Mouse (Mus musculus) forebrain, postnatal 0 days (tissue): ENCODE measurements at regions not wholly inside any gene's neighbourhood (a gene's known extent, or its start where the extent isn't known, plus 50 kb on each side); places are given as distances from the start of the nearest gene placed in this dataset.

ENCODE experiments used
- ATAC-seq: fragments of 200-750 bp; cut with Nextera tagmentation; 2 replicates; pipeline ENCODE4 v1.8.0; 2017; ENCODE audit warnings: mild to moderate bottlenecking, moderate library complexity
- DNase-seq: peaks from one replicate; pipeline ENCODE4 v3.0.0-alpha.2; 2015
- H3K27ac ChIP-seq: fragments of 300-500 bp; sonication (generic); 2 replicates; pipeline ENCODE4 v1.5.1; 2014; ENCODE audit warnings: low read depth, mild to moderate bottlenecking, antibody characterized with exemption, low read length, moderate library complexity, mixed read lengths
- H3K27me3 ChIP-seq: fragments of 300-500 bp; sonication (generic); 2 replicates; pipeline ENCODE4 v1.6.1; 2014; ENCODE audit warnings: mild to moderate bottlenecking, low read length, mixed read lengths; ENCODE audit not compliant: insufficient read depth
- H3K36me3 ChIP-seq: fragments of 300-500 bp; sonication (generic); 2 replicates; pipeline ENCODE4 v1.6.1; 2014; ENCODE audit warnings: mild to moderate bottlenecking, moderate library complexity; ENCODE audit not compliant: insufficient read depth
- H3K4me1 ChIP-seq: fragments of 300-500 bp; sonication (generic); 2 replicates; pipeline ENCODE4 v1.6.1; 2014; ENCODE audit warnings: antibody characterized with exemption; ENCODE audit not compliant: insufficient read depth
- H3K4me2 ChIP-seq: fragments of 300-500 bp; sonication (generic); 2 replicates; pipeline ENCODE4 v1.6.1; 2014; ENCODE audit warnings: low read depth, mild to moderate bottlenecking, moderate library complexity
- H3K4me3 ChIP-seq: fragments of 300-500 bp; sonication (generic); 2 replicates; pipeline ENCODE4 v1.5.1; 2014; ENCODE audit warnings: low read depth, low read length, mixed read lengths
- H3K9ac ChIP-seq: fragments of 300-500 bp; sonication (generic); 2 replicates; pipeline ENCODE4 v1.6.1; 2014; ENCODE audit warnings: mild to moderate bottlenecking
- H3K9me3 ChIP-seq: fragments of 300-500 bp; sonication (generic); 2 replicates; pipeline ENCODE4 v1.6.1; 2016; ENCODE audit warnings: low read length
- CTCF ChIP-seq: sonication (generic); IDR thresholded peaks from 2 replicates; pipeline ENCODE4 v1.5.1; 2016; ENCODE audit warnings: antibody characterized with exemption, control low read depth, low read depth
- WGBS: fragments of 180-500 bp; shearing (Covaris S2); extraction: QIAGEN DNeasy Blood & Tissue Kit; methylation state at CpG from one replicate; pipeline ENCODE4 v1.1.7; 2014; 5-methylcytosine and 5-hydroxymethylcytosine counted together

DNA sequence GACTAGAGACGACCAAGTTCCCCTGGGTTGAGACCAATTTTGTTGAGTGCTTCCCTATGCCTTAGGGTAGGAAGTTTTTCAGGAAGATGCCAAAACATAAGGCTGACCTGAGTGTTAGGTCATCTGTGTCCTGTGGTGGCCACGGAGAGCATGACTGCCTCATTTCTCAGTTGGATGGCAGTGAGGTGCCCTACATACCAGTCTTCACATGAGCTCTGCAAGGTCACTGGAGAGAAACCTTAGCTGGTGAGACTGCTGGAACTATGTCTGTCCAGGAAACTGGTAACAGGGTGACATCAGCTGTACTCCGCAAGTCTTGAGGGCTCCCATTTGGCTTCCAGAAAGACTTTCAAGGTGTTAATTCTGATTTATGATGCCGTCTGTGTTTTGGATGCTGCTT, 167.9 kb upstream of the Tent5a start:
- DNase-seq (no peak), ATAC-seq (no peak)
- Histone ChIP-seq H3K9ac (no peak overlapping the region), H3K4me1 (no peaks in the 10 kb centered on the region), H3K36me3 (no peaks in the 10 kb centered on the region), H3K4me2 (no peak overlapping the region), H3K27me3 (no peaks in the 10 kb centered on the region), H3K4me3 (no peak overlapping the region), H3K9me3 (no peaks in the 10 kb centered on the region), H3K27ac (no peak overlapping the region)
- no peak for TF ChIP-seq CTCF
- 86% methylated on average over 4 of the region's 4 CpGs for WGBS

- no peaks in the 10 kb centered on the region for H3K9me3 ChIP-seq
- H3K27me3 ChIP-seq: no peaks in the 10 kb centered on the region
- TF ChIP-seq CTCF: no peak
- H3K4me1 ChIP-seq: no peaks in the 10 kb centered on the region
- no peaks in the 10 kb centered on the region for H3K36me3 ChIP-seq
- WGBS: 92% methylated on average over 4 of the region's 4 CpGs
- DNase-seq (no peak), ATAC-seq (no peak)
- H3K27ac ChIP-seq: no peak overlapping the region
- no peak overlapping the region for H3K4me3 ChIP-seq
- H3K4me2 ChIP-seq: no peak overlapping the region
- H3K9ac ChIP-seq: no peak overlapping the region
Observed at GRCm38 (mm10) chr9:85493760-85494159, 166.6 kb upstream of the Tent5a start.

GRCm38 (mm10) chr9:85490367-85490766, 163.2 kb upstream of the Tent5a start:
- TF ChIP-seq CTCF: no peak

GRCm38 (mm10) chr9:85487915-85488314, 160.8 kb upstream of the Tent5a start:
- DNase-seq (no peak), ATAC-seq (peak; percentile 77)
- Histone ChIP-seq H3K4me1 (no peaks in the 10 kb centered on the region), H3K4me3 (no peak overlapping the region), H3K9me3 (no peaks in the 10 kb centered on the region), H3K27me3 (no peaks in the 10 kb centered on the region), H3K36me3 (no peaks in the 10 kb centered on the region), H3K4me2 (no peak overlapping the region), H3K27ac (no peak overlapping the region), H3K9ac (no peak overlapping the region)
- 19% methylated on average over 2 of the region's 2 CpGs for WGBS
- no peak for TF ChIP-seq CTCF

More at GRCm38 (mm10) chr9:85490367-85490766, 163.2 kb upstream of the Tent5a start:
- H3K9me3 ChIP-seq: no peaks in the 10 kb centered on the region
- no peak overlapping the region for H3K4me3 ChIP-seq
- H3K36me3 ChIP-seq: no peaks in the 10 kb centered on the region
- H3K27ac ChIP-seq: no peak overlapping the region
- no peak for DNase-seq
- ATAC-seq: no peak
- H3K9ac ChIP-seq: no peak overlapping the region
- WGBS: 91% methylated on average over 3 of the region's 3 CpGs
- no peaks in the 10 kb centered on the region for H3K27me3 ChIP-seq
- no peaks in the 10 kb centered on the region for H3K4me1 ChIP-seq
- no peak overlapping the region for H3K4me2 ChIP-seq

DNA sequence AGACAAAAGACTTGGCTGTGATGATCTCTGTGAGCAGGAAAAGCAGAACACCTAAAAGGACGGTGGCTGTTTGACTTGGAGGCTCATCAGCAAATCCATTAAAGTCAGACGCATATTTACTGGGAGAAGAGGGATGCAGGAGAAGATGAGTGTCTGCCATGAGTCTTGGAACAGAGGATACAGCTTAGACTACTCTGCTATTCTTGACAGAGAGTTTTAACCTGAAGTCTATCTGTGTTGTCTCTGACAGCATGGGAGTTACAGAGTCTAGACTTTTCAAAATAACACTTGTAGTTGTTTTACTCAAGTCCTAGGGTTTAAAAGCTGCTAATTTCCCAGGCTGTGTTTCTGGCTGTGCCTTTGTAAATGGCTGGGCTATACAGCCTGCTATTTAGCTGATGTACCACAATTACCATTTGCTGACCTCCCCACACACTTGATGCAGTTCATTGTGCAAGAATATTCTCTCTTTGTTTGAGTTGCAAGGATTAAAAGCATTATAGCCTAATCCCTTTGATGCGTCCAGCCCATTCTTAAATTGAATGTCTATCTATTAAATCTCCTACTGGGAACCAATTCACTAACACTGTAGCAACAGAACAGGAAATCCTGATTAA, 160.0 kb upstream of the Tent5a start:
- H3K36me3 ChIP-seq: no peaks in the 10 kb centered on the region
- DNase-seq (no peak), ATAC-seq (no peak)
- H3K9ac ChIP-seq: no peak overlapping the region
- H3K27me3 ChIP-seq: no peaks in the 10 kb centered on the region
- TF ChIP-seq CTCF: no peak
- H3K27ac ChIP-seq: no peak overlapping the region
- no peaks in the 10 kb centered on the region for H3K9me3 ChIP-seq
- WGBS: 9% methylated on average over 3 of the region's 3 CpGs
- no peak overlapping the region for H3K4me3 ChIP-seq
- H3K4me1 ChIP-seq: no peaks in the 10 kb centered on the region
- H3K4me2 ChIP-seq: no peak overlapping the region

GRCm38 (mm10) chr9:85485749-85486148, 158.6 kb upstream of the Tent5a start:
- no peak overlapping the region for H3K27ac ChIP-seq
- no peak overlapping the region for H3K9ac ChIP-seq
- ATAC-seq: no peak
- WGBS: 76% methylated on average over 1 of the region's 1 CpGs
- TF ChIP-seq CTCF: no peak
- no peak overlapping the region for H3K4me3 ChIP-seq
- H3K9me3 ChIP-seq: no peaks in the 10 kb centered on the region
- H3K4me1 ChIP-seq: no peaks in the 10 kb centered on the region
- no peaks in the 10 kb centered on the region for H3K27me3 ChIP-seq
- H3K36me3 ChIP-seq: no peaks in the 10 kb centered on the region
- DNase-seq: no peak
- H3K4me2 ChIP-seq: no peak overlapping the region

- no peaks in the 10 kb centered on the region for H3K9me3 ChIP-seq
- TF ChIP-seq CTCF: no peak
Observed at GRCm38 (mm10) chr9:85483248-85483647, 156.1 kb upstream of the Tent5a start.

More at GRCm38 (mm10) chr9:85483248-85483647, 156.1 kb upstream of the Tent5a start:
- DNase-seq (no peak), ATAC-seq (no peak)
- H3K27ac ChIP-seq: no peak overlapping the region
- H3K36me3 ChIP-seq: no peaks in the 10 kb centered on the region
- WGBS: 92% methylated on average over 4 of the region's 4 CpGs
- H3K9ac ChIP-seq: no peak overlapping the region
- no peaks in the 10 kb centered on the region for H3K4me1 ChIP-seq
- H3K27me3 ChIP-seq: no peaks in the 10 kb centered on the region
- no peak overlapping the region for H3K4me3 ChIP-seq
- H3K4me2 ChIP-seq: no peak overlapping the region
